Mouse (Mus musculus) C2C12 (cell line): ENCODE results near the gene Anapc7.
A peak's percentile ranks its signal among the peaks of the same experiment; 100 is the strongest.

Experiments used
- CEBPB ChIP-seq: IDR thresholded peaks from one replicate; pipeline ENCODE4 v1.6.1; 2011; ENCODE audit warnings: low read depth, mild to moderate bottlenecking, control low read depth, moderate library complexity
- CTCF ChIP-seq: IDR thresholded peaks from one replicate; pipeline ENCODE4 v1.5.1; 2011; ENCODE audit not compliant: control insufficient read depth, insufficient read depth, insufficient read length
- FOSL1 ChIP-seq: IDR thresholded peaks from one replicate; pipeline ENCODE4 v1.8.0; 2011; ENCODE audit warnings: mild to moderate bottlenecking, low read length; ENCODE audit not compliant: poor library complexity, insufficient read depth, severe bottlenecking
- MAX ChIP-seq: IDR thresholded peaks from one replicate; pipeline ENCODE4 v1.6.1; 2011; ENCODE audit warnings: mild to moderate bottlenecking, control low read depth
- MYOD1 ChIP-seq: IDR thresholded peaks from one replicate; pipeline ENCODE4 v1.6.1; 2011; ENCODE audit warnings: low read depth; ENCODE audit not compliant: control insufficient read depth, insufficient read length
- MYOG ChIP-seq: IDR thresholded peaks from one replicate; pipeline ENCODE4 v1.6.1; 2011; ENCODE audit not compliant: control insufficient read depth, insufficient read length; ENCODE audit errors: extremely low read depth

DNA sequence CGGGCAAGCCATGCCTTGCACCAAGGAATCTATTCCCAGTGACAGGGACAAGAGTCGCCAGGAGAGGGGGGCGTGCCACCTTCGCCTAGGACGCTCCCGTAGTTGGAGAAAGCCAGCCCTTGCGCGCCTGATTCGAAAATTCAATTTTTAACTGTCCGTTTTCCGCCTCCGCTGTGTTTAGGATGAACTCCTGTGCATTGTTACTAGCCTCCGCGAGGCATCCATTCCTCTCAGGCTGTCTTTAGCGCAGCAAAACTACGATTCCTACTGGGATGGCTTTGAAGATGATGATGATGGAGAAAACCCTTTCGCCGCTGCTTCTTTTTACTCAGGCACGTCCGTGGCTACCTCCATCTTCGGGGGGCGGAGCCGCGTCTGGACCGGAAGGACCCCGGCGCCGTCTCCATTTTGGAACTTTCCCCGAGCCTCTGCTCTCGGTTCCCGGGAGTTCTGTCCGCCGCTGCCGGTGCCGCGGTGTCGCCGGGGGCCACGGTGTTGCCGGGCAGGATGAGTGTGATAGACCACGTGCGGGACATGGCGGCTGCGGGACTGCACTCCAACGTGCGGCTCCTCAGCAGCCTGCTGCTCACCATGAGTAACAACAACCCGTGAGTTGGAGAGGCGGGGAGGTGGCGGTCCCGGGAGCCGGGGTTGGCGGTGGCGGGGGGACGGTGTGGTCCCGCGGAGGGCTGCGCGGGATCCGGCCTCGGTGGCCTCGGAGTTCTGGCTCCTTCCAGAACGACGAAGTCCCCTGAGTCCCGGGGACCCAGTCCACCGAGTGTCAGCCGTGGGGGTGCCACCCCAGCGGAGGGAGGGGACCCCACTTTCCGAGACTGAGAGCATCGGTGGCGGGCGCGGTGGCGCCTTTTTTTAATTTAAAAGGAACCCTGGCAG is 825 bp downstream of the Anapc7 start:
- TF ChIP-seq MAX: peak; percentile 91
- no peak for TF ChIP-seq MYOG
- TF ChIP-seq CTCF: no peak
- no peak for TF ChIP-seq FOSL1
- no peak for TF ChIP-seq MYOD1
- no peak for TF ChIP-seq CEBPB
